Mouse (Mus musculus): Measurements from ENCODE around the gene Olfr701. TPM values are rescaled to one million over a fixed set of nuclear protein-coding genes. Genes with fewer than 3 reads are reported as not detected.

Gene Olfr701
- polyA plus RNA-seq, 1 experiment, result 29.8 TPM

GRCm38 (mm10) chr7:106862885-106863284 is 49.0 kb downstream of the Olfr701 start, which contains the start of gene Olfr704:
Gene Olfr704, plus strand, starts transcription at chr7:106863185.
- H3K27ac ChIP-seq (ENCODE audit: control insufficient read depth, insufficient read depth, low read depth, low read length), result no peak within 1 kb of the TSS
- no peaks in the 10 kb centered on the region for H3K36me3 ChIP-seq (ENCODE audit: control insufficient read depth, insufficient read depth, low read length)
- no peak for TF ChIP-seq CTCF (IDR thresholded peaks at IDR 0.05; ENCODE audit: control insufficient read depth, insufficient read depth, insufficient replicate concordance, low read depth, low read length)
- TF ChIP-seq POLR2A (IDR thresholded peaks at IDR 0.05; ENCODE audit: control insufficient read depth, low read depth, low read length), result no peak
- no peaks in the 10 kb centered on the region for H3K4me1 ChIP-seq (ENCODE audit: control insufficient read depth, insufficient read depth, low read length)
- no peak within 1 kb of the TSS for H3K4me3 ChIP-seq (ENCODE audit: control insufficient read depth, low read depth, low read length)
- no peaks in the 10 kb centered on the region for H3K27me3 ChIP-seq (ENCODE audit: control insufficient read depth, insufficient read depth, low read length)

Other genes with a start within 250 kb of the Olfr701 start
- 0.19 TPM in 1 of 2 replicates, not detected in the other for gene Olfr693, start 133.5 kb upstream of the Olfr701 start, polyA plus RNA-seq (2012; rRNA removed)
- not detected in 2 replicates for gene Olfr694, start 122.3 kb upstream of the Olfr701 start, polyA plus RNA-seq (2012; rRNA removed)
- not detected in 2 replicates for gene Olfr695, start 97.7 kb upstream of the Olfr701 start, polyA plus RNA-seq (2012; rRNA removed)
- gene Olfr697, start 71.7 kb upstream of the Olfr701 start, polyA plus RNA-seq (2012; rRNA removed), result 2.0 and 2.3 TPM in 2 replicates
- gene Olfr698, start 58.7 kb upstream of the Olfr701 start, polyA plus RNA-seq (2012; rRNA removed), result 0.11 TPM in 1 of 2 replicates, not detected in the other
- 0.04 TPM in 1 of 2 replicates, not detected in the other for gene Olfr699, start 20.9 kb upstream of the Olfr701 start, polyA plus RNA-seq (2012; rRNA removed)
- gene Olfr700, start 5.3 kb upstream of the Olfr701 start, polyA plus RNA-seq (2012; rRNA removed), result 0.44 and 0.57 TPM in 2 replicates
- gene Olfr702, start 19.8 kb downstream of the Olfr701 start, polyA plus RNA-seq (2012; rRNA removed), result not detected in 2 replicates
- 0.20 and 0.58 TPM in 2 replicates for gene Olfr703, start 29.2 kb downstream of the Olfr701 start, polyA plus RNA-seq (2012; rRNA removed)
- not detected in 2 replicates for gene Olfr704, start 49.1 kb downstream of the Olfr701 start, polyA plus RNA-seq (2012; rRNA removed)
- gene Olfr705, start 62.8 kb downstream of the Olfr701 start, polyA plus RNA-seq (2012; rRNA removed), result not detected in 2 replicates
- not detected in 2 replicates for gene Olfr706, start 74.0 kb downstream of the Olfr701 start, polyA plus RNA-seq (2012; rRNA removed)
- gene Olfr707, start 87.1 kb downstream of the Olfr701 start, polyA plus RNA-seq (2012; rRNA removed), result not detected in 2 replicates
- gene Olfr1532-ps1, start 93.9 kb downstream of the Olfr701 start, polyA plus RNA-seq (2012; rRNA removed), result not detected in 2 replicates
- gene Olfr709-ps1, start 118.1 kb downstream of the Olfr701 start, polyA plus RNA-seq (2012; rRNA removed), result not detected in 2 replicates
- gene Olfr710, start 134.2 kb downstream of the Olfr701 start, polyA plus RNA-seq (2012; rRNA removed), result not detected in 2 replicates
- not detected in 2 replicates for gene Olfr6, start 149.8 kb downstream of the Olfr701 start, polyA plus RNA-seq (2012; rRNA removed)
- gene Olfr711, start 161.3 kb downstream of the Olfr701 start, polyA plus RNA-seq (2012; rRNA removed), result not detected in 2 replicates
- gene Olfr2, start 191.9 kb downstream of the Olfr701 start, polyA plus RNA-seq (2012; rRNA removed), result 0.09 TPM in 1 of 2 replicates, not detected in the other
- not detected in 2 replicates for gene Olfr713, start 217.0 kb downstream of the Olfr701 start, polyA plus RNA-seq (2012; rRNA removed)